Comparison of ENCODE assay signal across 7 mouse cellular contexts in genomic region chr10:128498590-128498989, GRCm38 (mm10). TPM values are rescaled to one million over a fixed set of nuclear protein-coding genes. Genes with fewer than 3 reads are reported as not detected.
DNase-seq lines count a peak whose midpoint lies in the region; ATAC-seq lines count a peak whose summit lies in the region.

Gene Myl6b (minus strand): TSS chr10:128498685.

- H3K36me3 ChIP-seq in embryonic facial prominence, embryonic 10.5 days (replicated peaks), result no peaks in the 10 kb centered on the region
- 0 out of 2 replicates have a peak, but pooled peaks cover 3% of the 10 kb centered on the region for H3K36me3 ChIP-seq in limb, embryonic 10.5 days
- no peaks in the 10 kb centered on the region for H3K36me3 ChIP-seq in midbrain, embryonic 13.5 days

- peak within 1 kb of the TSS; percentile 74 for H3K4me2 ChIP-seq in midbrain, embryonic 13.5 days (replicated peaks)

- DNase-seq in adrenal gland, postnatal 10 days, result peak; percentile 95
- DNase-seq in embryonic facial prominence, embryonic 10.5 days (ENCODE audit: low spot score), result peak; percentile 96
- DNase-seq in kidney, adult 11 months, result peak; percentile 98
- DNase-seq in limb, embryonic 10.5 days (ENCODE audit: low spot score), result peak; percentile 97
- peak; percentile 89 for DNase-seq in spleen, adult 12 weeks (ENCODE audit: low spot score)

- H3K4me1 ChIP-seq in embryonic facial prominence, embryonic 10.5 days, result peaks cover 47% of the 10 kb centered on the region
- H3K4me1 ChIP-seq in limb, embryonic 10.5 days, result peaks cover 33% of the 10 kb centered on the region
- peaks cover 35% of the 10 kb centered on the region for H3K4me1 ChIP-seq in midbrain, embryonic 13.5 days (replicated peaks)

- peaks cover 14% of the 10 kb centered on the region for H3K27me3 ChIP-seq in embryonic facial prominence, embryonic 10.5 days (replicated peaks; ENCODE audit: low read depth, poor library complexity, severe bottlenecking)
- H3K27me3 ChIP-seq in limb, embryonic 10.5 days (ENCODE audit: low read depth, poor library complexity, severe bottlenecking), result peaks cover 7% of the 10 kb centered on the region
- peaks cover 10% of the 10 kb centered on the region; the same call in 1 of the 2 replicates for H3K27me3 ChIP-seq in midbrain, embryonic 13.5 days

- under 1% methylated on average over 27 of the region's 27 CpGs for WGBS in embryonic facial prominence, embryonic 10.5 days
- under 1% methylated on average over 27 of the region's 27 CpGs for WGBS in limb, embryonic 10.5 days
- 0% methylated on average over 27 of the region's 27 CpGs for WGBS in midbrain, embryonic 13.5 days

- ATAC-seq in granulocyte monocyte progenitor cell, adult 5-6 weeks (replicated peaks; ENCODE audit: poor library complexity, severe bottlenecking), result peak; percentile 80
- ATAC-seq in midbrain, embryonic 13.5 days, result peak; percentile 85

- peak within 1 kb of the TSS; percentile 81 for H3K27ac ChIP-seq in embryonic facial prominence, embryonic 10.5 days (replicated peaks)
- H3K27ac ChIP-seq in limb, embryonic 10.5 days, result peak within 1 kb of the TSS; percentile 85
- peak within 1 kb of the TSS; percentile 73 for H3K27ac ChIP-seq in midbrain, embryonic 13.5 days

- H3K9ac ChIP-seq in midbrain, embryonic 13.5 days (replicated peaks), result peak within 1 kb of the TSS; percentile 67

- H3K4me3 ChIP-seq in embryonic facial prominence, embryonic 10.5 days, result peak within 1 kb of the TSS; percentile 69
- H3K4me3 ChIP-seq in limb, embryonic 10.5 days, result peak within 1 kb of the TSS; percentile 65
- peak within 1 kb of the TSS; percentile 71 for H3K4me3 ChIP-seq in midbrain, embryonic 13.5 days (replicated peaks)

- no peaks in the 10 kb centered on the region for H3K9me3 ChIP-seq in embryonic facial prominence, embryonic 10.5 days
- no peaks in the 10 kb centered on the region for H3K9me3 ChIP-seq in limb, embryonic 10.5 days (replicated peaks)
- no peaks in the 10 kb centered on the region for H3K9me3 ChIP-seq in midbrain, embryonic 13.5 days

RNA-seq across cellular contexts. Expression of gene Myl6b, which starts in this region (rescaled TPM):
- 10 to 100 TPM; 10.9 to 17.3 TPM for total RNA-seq in adrenal gland, postnatal 10 days (2021)
- 2.3 and 3.1 TPM in 2 replicates for polyA plus RNA-seq in embryonic facial prominence, embryonic 10.5 days (2016; fragmentation: Nextera tagmentation; extraction: Ambion mirVana)
- total RNA-seq in granulocyte monocyte progenitor cell, adult 5-6 weeks (2014; fragmentation: Nextera tagmentation), result 10.7 and 13.7 TPM in 2 replicates
- total RNA-seq in granulocyte monocyte progenitor cell, adult 5-6 weeks (2017), result 1.2 and 1.7 TPM in 2 replicates
- polyA plus RNA-seq in limb, embryonic 10.5 days (2016; fragmentation: Nextera tagmentation; extraction: Ambion mirVana), result 1.6 and 3.3 TPM in 2 replicates
- polyA plus RNA-seq in midbrain, embryonic 13.5 days (2015; fragmentation: Nextera tagmentation; extraction: Ambion mirVana), result 3.4 and 4.3 TPM in 2 replicates

Comparison
In these comparisons a context has a peak if more than half of its experiments do, and no peak if none do; other contexts are left out.
1. Peak in every context shown above with its lines: DNase-seq, ATAC-seq, H3K4me3 ChIP-seq and H3K27ac ChIP-seq.